Mouse (Mus musculus): ENCODE data around the gene Agps. TPM values are rescaled to one million over a fixed set of nuclear protein-coding genes. Genes with fewer than 3 reads are reported as not detected.

The Agps gene
- polyA plus RNA-seq (2012; rRNA removed): 2.1 and 3.2 TPM in 2 replicates

DNA sequence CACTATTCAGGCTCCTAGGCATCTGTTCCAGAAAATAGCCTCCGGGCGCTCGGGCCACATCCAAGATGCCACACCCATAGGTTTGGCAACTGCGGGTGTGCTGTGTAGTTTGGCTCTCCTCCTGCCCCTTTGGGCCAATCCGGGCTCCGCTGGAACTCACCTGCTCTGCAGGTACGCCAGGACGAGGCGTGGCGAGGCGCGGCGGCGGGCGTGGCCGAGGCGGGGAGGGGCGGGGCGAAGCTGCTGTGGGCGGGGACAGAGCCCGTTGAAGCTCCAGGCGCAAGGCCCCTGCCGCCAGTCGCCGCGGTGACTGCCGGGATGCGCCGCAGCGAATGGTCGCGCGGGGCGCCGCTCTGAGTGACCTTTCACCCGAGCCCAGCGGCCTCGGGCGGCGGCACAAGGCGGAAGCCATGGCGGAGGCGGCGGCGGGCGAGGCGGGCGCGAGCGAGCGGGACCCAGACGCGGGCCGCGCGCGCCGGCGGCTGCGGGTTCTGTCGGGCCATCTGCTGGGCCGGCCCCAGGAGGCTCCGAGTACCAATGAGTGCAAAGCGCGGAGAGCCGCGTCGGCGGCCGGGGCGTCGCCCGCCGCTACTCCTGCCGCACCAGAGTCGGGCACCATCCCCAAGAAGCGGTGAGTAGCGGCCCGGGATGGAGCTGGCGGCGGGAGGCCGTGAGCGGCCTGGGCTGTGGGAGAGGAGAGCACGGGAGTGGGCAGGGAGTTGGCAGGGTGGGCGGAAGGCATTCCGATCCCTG is at the start of gene Agps:
TSS of gene Agps (plus strand) at position 297 of the 753 bp plus-strand sequence.
- H3K4me1 ChIP-seq (ENCODE audit: control insufficient read depth, insufficient read depth, insufficient read length, low read length): peaks cover 12% of the 10 kb centered on the region; the same call in 1 of the 2 replicates
- no peak for TF ChIP-seq CTCF (IDR thresholded peaks at IDR 0.05; ENCODE audit: extremely low read depth, insufficient read length, insufficient replicate concordance, low read depth, low read length)
- peak; percentile 78 for TF ChIP-seq POLR2A (IDR thresholded peaks at IDR 0.05; ENCODE audit: low read depth, low read length)
- no peaks in the 10 kb centered on the region for H3K27me3 ChIP-seq (ENCODE audit: control insufficient read depth, insufficient read depth, low read length)
- H3K27ac ChIP-seq (ENCODE audit: insufficient read depth, low read depth, low read length): peak within 1 kb of the TSS; percentile 79
- H3K36me3 ChIP-seq (ENCODE audit: control insufficient read depth, insufficient read depth, low read length): no peaks in the 10 kb centered on the region
- WGBS: under 1% methylated on average over 79 of the region's 86 CpGs
- H3K4me3 ChIP-seq (ENCODE audit: low read depth, low read length): peak within 1 kb of the TSS; percentile 97

DNA sequence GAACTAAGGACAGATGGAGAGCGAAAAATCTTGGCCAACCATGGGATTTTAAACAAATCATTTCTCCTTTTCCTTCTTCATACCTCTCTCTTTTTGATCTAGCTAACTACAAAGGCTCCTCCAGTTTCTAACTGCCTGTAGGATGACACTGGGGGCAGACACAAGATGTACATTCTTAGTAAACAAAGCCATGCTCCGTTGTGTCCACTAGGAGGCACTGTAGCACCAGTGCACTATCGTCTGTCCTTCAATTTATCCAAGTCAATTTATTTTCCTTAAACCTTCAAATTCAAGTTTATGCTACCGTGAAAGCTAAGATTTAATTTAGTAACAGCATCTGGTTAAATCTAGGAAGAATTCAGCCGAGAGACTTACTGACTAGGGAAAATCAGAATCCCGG is 45.9 kb upstream of the Agps start:
- TF ChIP-seq CTCF (IDR thresholded peaks at IDR 0.05; ENCODE audit: extremely low read depth, insufficient read length, insufficient replicate concordance, low read depth, low read length) (no peak), POLR2A (IDR thresholded peaks at IDR 0.05; ENCODE audit: low read depth, low read length) (no peak)
- H3K27ac ChIP-seq (ENCODE audit: insufficient read depth, low read depth, low read length): no peak overlapping the region
- H3K36me3 ChIP-seq (ENCODE audit: control insufficient read depth, insufficient read depth, low read length): no peaks in the 10 kb centered on the region
- 26% methylated on average over 6 of the region's 6 CpGs for WGBS
- peaks cover under 1% of the 10 kb centered on the region; the same call in 1 of the 2 replicates for H3K4me1 ChIP-seq (ENCODE audit: control insufficient read depth, insufficient read depth, insufficient read length, low read length)
- H3K4me3 ChIP-seq (ENCODE audit: low read depth, low read length): no peak overlapping the region
- no peaks in the 10 kb centered on the region for H3K27me3 ChIP-seq (ENCODE audit: control insufficient read depth, insufficient read depth, low read length)

DNA sequence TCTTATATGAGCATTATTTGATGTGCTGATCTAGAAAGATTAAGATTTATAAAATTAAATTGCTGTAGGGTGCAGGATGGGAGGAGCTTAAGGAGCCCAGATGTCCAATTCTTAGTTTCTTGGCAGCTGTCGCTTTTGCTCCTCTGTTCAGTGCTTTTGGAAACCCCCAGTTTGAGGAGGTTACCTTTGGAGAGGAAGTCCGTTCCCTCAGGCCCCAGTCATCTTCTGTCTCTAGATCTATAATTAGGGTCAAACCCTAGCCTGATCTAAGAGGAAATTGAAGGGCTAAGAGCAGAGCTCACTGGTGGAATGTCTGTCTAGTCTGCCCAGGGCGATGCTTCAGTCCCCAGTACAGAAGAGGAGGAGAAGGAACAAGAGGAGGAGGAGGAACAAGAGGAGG is 43.5 kb upstream of the Agps start:
- TF ChIP-seq CTCF (IDR thresholded peaks at IDR 0.05; ENCODE audit: extremely low read depth, insufficient read length, insufficient replicate concordance, low read depth, low read length) (no peak), POLR2A (IDR thresholded peaks at IDR 0.05; ENCODE audit: low read depth, low read length) (no peak)
- Histone ChIP-seq H3K27me3 (ENCODE audit: control insufficient read depth, insufficient read depth, low read length) (no peaks in the 10 kb centered on the region), H3K27ac (ENCODE audit: insufficient read depth, low read depth, low read length) (no peak overlapping the region), H3K4me3 (ENCODE audit: low read depth, low read length) (no peak overlapping the region), H3K4me1 (ENCODE audit: control insufficient read depth, insufficient read depth, insufficient read length, low read length) (no peaks in the 10 kb centered on the region), H3K36me3 (ENCODE audit: control insufficient read depth, insufficient read depth, low read length) (no peaks in the 10 kb centered on the region)
- WGBS: 50% methylated on average over 3 of the region's 3 CpGs

DNA sequence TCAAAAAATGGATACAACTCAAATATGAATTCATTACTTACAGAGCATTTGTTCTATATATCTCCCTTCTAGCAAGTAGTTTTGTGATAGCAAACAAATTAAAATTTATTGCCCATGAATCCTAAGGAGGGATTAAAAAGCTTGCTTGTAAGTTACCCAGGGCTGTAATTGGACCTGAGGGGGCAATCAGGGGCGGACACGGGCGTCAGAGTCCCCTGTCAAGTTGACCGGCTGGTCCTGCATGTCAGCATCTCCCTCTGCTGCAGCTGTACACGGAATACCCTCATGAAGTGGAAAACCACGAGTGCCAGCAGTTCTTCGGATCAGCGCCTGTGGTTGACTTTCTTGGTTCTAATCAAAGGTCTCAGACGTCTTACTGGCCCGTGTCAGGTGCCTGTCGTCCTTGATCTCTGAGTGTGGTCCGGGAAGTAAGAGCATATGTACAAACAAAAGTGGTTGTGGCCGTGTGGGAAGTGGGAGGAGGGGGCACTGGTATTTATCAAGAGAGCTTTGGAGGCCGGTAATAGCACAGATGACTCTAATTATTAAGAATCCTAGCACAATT is 41.9 kb upstream of the Agps start:
- Histone ChIP-seq H3K27ac (ENCODE audit: insufficient read depth, low read depth, low read length) (no peak overlapping the region), H3K36me3 (ENCODE audit: control insufficient read depth, insufficient read depth, low read length) (no peaks in the 10 kb centered on the region), H3K4me3 (ENCODE audit: low read depth, low read length) (no peak overlapping the region), H3K27me3 (ENCODE audit: control insufficient read depth, insufficient read depth, low read length) (no peaks in the 10 kb centered on the region), H3K4me1 (ENCODE audit: control insufficient read depth, insufficient read depth, insufficient read length, low read length) (no peaks in the 10 kb centered on the region)
- TF ChIP-seq CTCF (IDR thresholded peaks at IDR 0.05; ENCODE audit: extremely low read depth, insufficient read length, insufficient replicate concordance, low read depth, low read length): no peak
- TF ChIP-seq POLR2A (IDR thresholded peaks at IDR 0.05; ENCODE audit: low read depth, low read length): no peak
- 59% methylated on average over 14 of the region's 14 CpGs for WGBS

DNA sequence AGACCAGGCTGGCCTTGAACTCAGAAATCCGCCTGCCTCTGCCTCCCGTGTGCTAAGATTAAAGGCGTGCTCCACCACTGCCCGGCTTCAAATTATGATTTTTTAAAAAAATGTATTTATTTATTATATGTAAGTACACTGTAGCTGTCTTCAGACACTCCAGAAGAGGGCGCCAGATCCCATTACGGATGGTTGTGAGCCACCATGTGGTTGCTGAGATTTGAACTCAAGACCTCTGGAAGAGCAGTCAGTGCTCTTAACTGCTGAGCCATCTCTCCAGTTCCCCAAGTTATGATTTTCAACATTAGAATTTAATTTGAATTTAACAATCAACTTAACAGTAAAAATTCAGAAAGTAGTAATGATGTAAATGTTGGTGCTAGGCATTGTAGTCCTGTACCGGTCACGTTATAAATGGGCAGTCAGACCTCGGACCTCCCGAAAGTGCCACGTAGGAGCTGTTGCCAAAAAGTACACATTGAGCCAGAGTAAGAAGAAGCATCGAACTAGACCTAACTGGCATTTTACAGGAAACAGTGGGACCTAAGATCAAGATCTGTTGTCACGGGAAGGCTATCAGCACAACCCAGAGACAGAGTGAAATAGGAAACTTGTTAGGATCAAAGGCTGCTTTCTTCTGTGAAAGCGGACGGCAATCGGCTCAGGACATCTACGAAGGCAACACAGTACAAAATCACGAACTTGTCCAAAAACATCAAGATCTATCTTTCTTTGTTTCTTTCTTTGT is 40.2 kb upstream of the Agps start:
- WGBS: 77% methylated on average over 18 of the region's 18 CpGs
- H3K4me3 ChIP-seq (ENCODE audit: low read depth, low read length): no peak overlapping the region

DNA sequence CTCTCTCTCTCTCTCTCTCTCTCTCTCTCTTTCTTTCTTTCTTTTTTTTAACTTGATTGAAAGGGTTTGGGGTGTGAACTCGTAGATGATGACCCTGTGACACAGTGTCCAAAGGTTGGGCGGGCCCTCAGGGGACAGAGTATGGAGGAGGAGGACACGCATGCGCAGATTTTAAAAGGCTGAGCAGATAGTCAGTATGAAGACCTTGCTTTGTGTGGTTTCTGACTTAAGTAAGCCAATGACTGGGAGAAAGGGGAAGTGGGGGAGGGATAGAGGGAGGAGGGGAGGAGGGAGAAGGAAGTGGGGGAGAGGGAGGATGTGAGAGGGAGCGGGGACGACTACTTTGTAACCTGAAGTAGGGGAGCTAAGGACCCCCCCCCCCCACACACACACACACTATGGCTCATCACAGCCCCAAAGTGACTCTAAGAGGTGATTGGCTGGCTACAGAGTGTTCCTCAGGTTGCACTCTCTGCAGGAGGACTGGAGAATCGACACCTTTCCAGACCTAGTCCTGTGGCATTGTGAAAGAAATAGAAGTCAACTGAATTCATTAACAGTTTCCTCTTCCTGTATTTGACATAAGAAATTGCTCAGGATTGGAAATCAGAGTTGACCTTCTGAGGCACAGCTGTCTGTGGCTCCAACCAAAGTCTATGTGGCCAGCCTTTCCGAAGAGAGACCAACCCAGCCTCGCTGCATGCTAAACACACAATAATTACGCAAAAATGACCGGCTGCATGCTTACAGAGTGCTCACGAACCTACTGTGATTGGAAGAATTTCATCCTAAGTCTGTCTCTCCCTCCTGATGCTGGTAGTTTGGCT is 39.4 kb upstream of the Agps start:
- no peak overlapping the region for H3K4me3 ChIP-seq (ENCODE audit: low read depth, low read length)
- no peaks in the 10 kb centered on the region for H3K4me1 ChIP-seq (ENCODE audit: control insufficient read depth, insufficient read depth, insufficient read length, low read length)
- no peaks in the 10 kb centered on the region for H3K36me3 ChIP-seq (ENCODE audit: control insufficient read depth, insufficient read depth, low read length)
- no peak for TF ChIP-seq POLR2A (IDR thresholded peaks at IDR 0.05; ENCODE audit: low read depth, low read length)
- no peak overlapping the region for H3K27ac ChIP-seq (ENCODE audit: insufficient read depth, low read depth, low read length)
- H3K27me3 ChIP-seq (ENCODE audit: control insufficient read depth, insufficient read depth, low read length): no peaks in the 10 kb centered on the region
- 53% methylated on average over 12 of the region's 12 CpGs for WGBS

More for the DNA sequence above, 40.2 kb upstream of the Agps start:
- no peaks in the 10 kb centered on the region for H3K36me3 ChIP-seq (ENCODE audit: control insufficient read depth, insufficient read depth, low read length)
- H3K27me3 ChIP-seq (ENCODE audit: control insufficient read depth, insufficient read depth, low read length): no peaks in the 10 kb centered on the region
- TF ChIP-seq CTCF (IDR thresholded peaks at IDR 0.05; ENCODE audit: extremely low read depth, insufficient read length, insufficient replicate concordance, low read depth, low read length) (no peak), POLR2A (IDR thresholded peaks at IDR 0.05; ENCODE audit: low read depth, low read length) (no peak)
- H3K4me1 ChIP-seq (ENCODE audit: control insufficient read depth, insufficient read depth, insufficient read length, low read length): no peaks in the 10 kb centered on the region
- H3K27ac ChIP-seq (ENCODE audit: insufficient read depth, low read depth, low read length): no peak overlapping the region
